Mouse (Mus musculus) CH12.LX (cell line): ENCODE results near the gene Il27.

Source experiments
- CHD2 ChIP-seq: IDR thresholded peaks from 2 replicates; pipeline ENCODE4 v1.6.1; 2011; ENCODE audit warnings: low read length, improper control_type of control experiment
- CTCF ChIP-seq, 2 experiments: IDR thresholded peaks in 1 of 2; conservative IDR thresholded peaks in 1 of 2; 2 replicates each; pipeline ENCODE4 v1.5.1; 2011 to 2012; ENCODE audit warnings: low read depth in 2 of 2, low read length in 2 of 2, improper control_type of control experiment in 1 of 2, inconsistent platforms in 1 of 2, mild to moderate bottlenecking in 1 of 2, moderate library complexity in 1 of 2
- ELF1 ChIP-seq: IDR thresholded peaks from 2 replicates; pipeline ENCODE4 v1.6.1; 2014; ENCODE audit warnings: low read depth, mild to moderate bottlenecking, inconsistent platforms, low read length, improper control_type of control experiment
- ETS1 ChIP-seq: conservative IDR thresholded peaks from 2 replicates; pipeline ENCODE4 v1.6.1; 2012; ENCODE audit warnings: low read depth, mild to moderate bottlenecking, inconsistent platforms, low read length, improper control_type of control experiment, moderate library complexity
- MAFK ChIP-seq: IDR thresholded peaks from 2 replicates; pipeline ENCODE4 v1.6.1; 2011; ENCODE audit warnings: low read length, improper control_type of control experiment; ENCODE audit not compliant: insufficient replicate concordance
- POLR2AphosphoS2 ChIP-seq: IDR thresholded peaks from 2 replicates; pipeline ENCODE4 v1.6.1; 2011; ENCODE audit warnings: low read depth, low read length, improper control_type of control experiment
- SIN3A ChIP-seq: IDR thresholded peaks from 2 replicates; pipeline ENCODE4 v1.6.1; 2012; ENCODE audit warnings: low read length, improper control_type of control experiment, inconsistent platforms
- SMC3 ChIP-seq: IDR thresholded peaks from 2 replicates; pipeline ENCODE4 v1.6.1; 2011; ENCODE audit warnings: low read depth, low read length, improper control_type of control experiment
- ZC3H11A ChIP-seq: IDR thresholded peaks from 2 replicates; pipeline ENCODE4 v1.6.1; 2012; ENCODE audit warnings: low read depth, mild to moderate bottlenecking, inconsistent platforms, low read length, improper control_type of control experiment
- ZKSCAN1 ChIP-seq: IDR thresholded peaks from 2 replicates; pipeline ENCODE4 v1.6.1; 2012; ENCODE audit warnings: low read depth, inconsistent platforms, low read length, improper control_type of control experiment, borderline replicate concordance

- TF ChIP-seq CTCF (conservative IDR thresholded peaks at IDR 0.05 in 1 of 2, IDR thresholded peaks at IDR 0.05 in 1 of 2; ENCODE audit: low read depth in 2 of 2, low read length in 2 of 2) (no peak), ELF1 (no peak), ZKSCAN1 (no peak), ZC3H11A (no peak), SMC3 (no peak), POLR2AphosphoS2 (no peak), ETS1 (no peak), MAFK (no peak), SIN3A (no peak), CHD2 (no peak)
Measured at GRCm38 (mm10) chr7:126607064-126607463, 12.3 kb upstream of the Il27 start.
